Mouse (Mus musculus): ENCODE data around the gene Stard3nl.
A peak's percentile ranks its signal among the peaks of the same experiment; 100 is the strongest.

The Stard3nl gene

GRCm38 (mm10) chr13:19395688-19396354 lies at the start of gene Stard3nl:
Gene Stard3nl, minus strand, starts transcription at chr13:19395795.
- DNase-seq (ENCODE audit: low spot score in 2 of 2) = peak; percentile 98 to 99

GRCm38 (mm10) chr13:19438040-19438439 lies 42.4 kb upstream of the Stard3nl start:
- DNase-seq (ENCODE audit: low spot score in 2 of 2) = peak in 1 of 2 experiments; percentile 8

DNA sequence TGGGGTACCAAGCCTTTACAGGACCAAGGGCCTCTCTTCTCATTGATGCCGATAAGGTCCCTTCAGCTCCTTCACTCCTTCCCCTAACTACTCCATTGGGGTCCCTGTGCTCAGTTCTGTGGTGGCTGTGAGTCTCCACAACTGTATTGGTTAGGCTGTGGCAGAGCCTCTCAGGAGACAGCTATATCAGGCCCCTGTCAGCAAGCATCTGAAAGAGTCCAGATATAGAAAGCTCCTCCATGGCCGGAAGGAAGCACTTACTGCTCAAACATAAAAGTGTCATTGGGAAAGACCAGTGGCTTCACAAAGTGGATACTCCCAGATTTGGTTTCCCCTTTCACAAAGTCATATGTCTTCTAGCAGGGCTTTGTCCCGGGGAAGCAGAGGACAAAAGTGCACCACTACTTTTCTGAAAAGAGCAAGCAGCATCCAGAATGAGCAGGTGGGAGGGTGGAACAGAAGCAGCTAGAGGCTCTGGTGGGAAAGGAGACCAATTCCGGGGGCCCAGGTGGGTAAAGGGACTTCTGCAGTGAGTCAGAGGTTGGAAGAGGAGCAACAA lies 34.3 kb upstream of the Stard3nl start:
- DNase-seq (ENCODE audit: low spot score in 2 of 2) = no peak

- no peak for DNase-seq (ENCODE audit: low spot score in 2 of 2)
These were observed 32.5 kb upstream of the Stard3nl start for GRCm38 (mm10) chr13:19428076-19428475.

DNA sequence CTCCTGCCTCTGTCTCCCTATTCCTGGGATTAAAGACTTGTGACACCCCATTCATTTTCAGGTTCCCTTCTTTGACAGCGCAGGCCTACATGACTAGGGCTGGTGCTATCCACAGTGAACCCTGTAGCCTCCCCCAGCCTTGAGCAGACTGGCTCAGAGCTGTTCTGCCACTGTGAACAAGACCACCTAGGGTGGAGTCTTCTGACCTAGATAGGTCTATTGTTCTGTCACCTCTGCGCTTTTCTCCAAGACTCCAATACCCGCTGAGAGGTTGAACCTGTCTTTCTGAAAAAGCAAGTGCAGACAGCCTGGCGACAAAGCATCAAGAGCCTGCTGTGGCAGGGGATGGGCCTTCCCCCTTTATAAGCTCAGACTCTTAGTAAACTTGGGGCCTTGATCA lies 29.0 kb upstream of the Stard3nl start:
- no peak for DNase-seq (ENCODE audit: low spot score in 2 of 2)

- no peak for DNase-seq (ENCODE audit: low spot score in 2 of 2)
These were observed 26.9 kb upstream of the Stard3nl start for GRCm38 (mm10) chr13:19422521-19422920.

DNA sequence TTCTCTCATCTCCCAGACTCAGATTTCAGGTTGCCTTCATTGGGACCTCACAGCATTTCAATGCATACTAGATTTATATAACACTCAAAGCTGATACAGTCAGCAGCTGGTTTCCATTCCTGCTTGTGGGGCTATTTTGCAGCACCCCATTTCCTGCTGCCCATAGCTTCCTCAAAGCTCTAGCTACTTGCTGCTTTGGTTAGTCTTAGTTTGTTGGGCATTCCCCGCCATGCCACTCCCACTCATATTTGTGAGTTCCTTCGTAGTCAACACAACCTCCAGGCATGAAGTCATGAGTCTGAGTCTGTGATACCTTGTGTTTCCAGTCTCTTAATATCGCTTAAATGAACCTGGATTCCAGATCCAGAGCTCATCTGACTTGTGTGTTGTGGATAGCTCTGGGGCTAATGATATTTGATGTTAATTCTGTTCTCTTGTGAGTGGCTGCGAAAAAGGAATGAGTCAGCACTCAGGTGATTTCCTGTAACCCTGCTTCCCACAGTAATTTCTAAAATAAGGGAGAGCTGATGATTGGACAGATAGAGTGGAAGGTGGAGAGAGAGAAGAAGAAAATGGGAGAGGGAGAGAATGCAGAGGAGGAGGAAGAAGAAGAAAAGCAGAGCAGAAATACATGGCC lies 22.4 kb upstream of the Stard3nl start:
- DNase-seq (ENCODE audit: low spot score in 2 of 2) = no peak

- no peak for DNase-seq (ENCODE audit: low spot score in 2 of 2)
These were observed 20.4 kb upstream of the Stard3nl start for GRCm38 (mm10) chr13:19415894-19416531.

GRCm38 (mm10) chr13:19415337-19415736 lies 19.7 kb upstream of the Stard3nl start:
- no peak for DNase-seq (ENCODE audit: low spot score in 2 of 2)

DNA sequence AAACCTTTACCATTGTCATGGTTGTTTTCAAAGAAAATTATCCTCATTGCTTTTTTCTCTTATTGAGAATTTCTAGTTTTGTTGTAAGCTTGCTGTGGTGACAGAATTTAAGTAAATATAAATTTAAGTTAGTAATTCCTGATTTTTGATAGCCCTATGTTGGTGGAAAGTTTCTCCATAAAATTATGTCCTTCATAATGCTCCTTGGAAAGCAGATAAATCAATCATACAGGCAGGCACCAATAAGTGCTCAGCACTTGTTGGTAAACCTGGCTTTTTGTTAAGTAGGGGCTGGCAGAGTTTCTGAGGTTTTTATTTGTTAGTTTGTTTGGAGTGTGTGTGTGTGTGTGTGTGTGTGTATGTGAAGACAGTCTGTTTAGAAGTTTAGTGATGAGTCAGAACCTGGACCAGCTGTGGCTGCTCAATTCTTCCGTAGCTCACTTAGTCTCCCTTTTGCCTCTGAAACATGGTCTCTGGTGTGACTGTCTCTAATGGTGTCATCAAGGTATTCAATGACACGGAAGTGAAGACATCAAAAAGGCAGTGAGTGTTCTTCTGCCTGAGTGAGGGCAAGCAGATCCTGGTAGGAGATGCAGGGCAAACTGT lies 16.8 kb upstream of the Stard3nl start:
- DNase-seq (ENCODE audit: low spot score in 2 of 2) = no peak

- no peak for DNase-seq (ENCODE audit: low spot score in 2 of 2)
These were observed 16.3 kb upstream of the Stard3nl start for GRCm38 (mm10) chr13:19411886-19412285.

DNA sequence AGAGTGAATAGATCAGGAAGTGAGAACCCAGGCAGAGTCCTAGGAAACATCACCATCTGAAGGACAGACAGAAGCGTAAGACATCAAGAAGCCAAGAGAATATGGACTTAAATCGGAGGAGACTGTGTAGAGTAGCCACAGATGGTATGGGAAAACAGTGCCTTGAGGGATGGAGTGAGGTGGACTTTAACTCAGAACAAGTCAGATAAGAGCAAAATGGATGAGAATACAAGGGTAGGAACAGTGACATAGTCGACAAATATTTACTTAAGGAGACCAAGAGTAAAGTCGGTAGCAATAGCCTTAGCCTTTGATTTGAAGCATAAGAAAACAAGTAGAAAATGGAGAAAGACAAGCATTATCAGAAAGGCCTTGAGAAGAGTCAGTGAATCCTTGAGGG lies 15.1 kb upstream of the Stard3nl start:
- DNase-seq (ENCODE audit: low spot score in 2 of 2) = no peak

DNA sequence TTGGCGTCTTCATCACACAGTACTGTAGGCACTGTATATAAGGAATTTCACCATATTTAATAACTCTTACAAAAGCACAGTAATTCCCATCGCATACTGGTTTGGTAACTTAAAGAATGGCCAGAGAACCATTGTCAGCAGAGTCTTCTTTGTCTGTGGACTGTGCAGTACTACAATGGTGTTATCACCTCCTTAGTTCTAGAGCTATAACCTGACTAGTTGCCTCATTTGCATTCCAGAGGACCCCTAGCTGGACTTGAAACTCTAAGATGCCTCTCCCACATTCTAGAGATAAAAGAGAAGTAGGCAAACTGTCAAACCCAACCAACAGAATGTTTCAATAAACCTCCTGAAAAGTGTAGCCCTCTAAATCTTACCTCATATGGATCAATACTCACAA lies 12.4 kb upstream of the Stard3nl start:
- DNase-seq (ENCODE audit: low spot score in 2 of 2) = no peak

- DNase-seq (ENCODE audit: low spot score in 2 of 2) = no peak
These were observed 9.0 kb upstream of the Stard3nl start for GRCm38 (mm10) chr13:19404623-19405022.

DNA sequence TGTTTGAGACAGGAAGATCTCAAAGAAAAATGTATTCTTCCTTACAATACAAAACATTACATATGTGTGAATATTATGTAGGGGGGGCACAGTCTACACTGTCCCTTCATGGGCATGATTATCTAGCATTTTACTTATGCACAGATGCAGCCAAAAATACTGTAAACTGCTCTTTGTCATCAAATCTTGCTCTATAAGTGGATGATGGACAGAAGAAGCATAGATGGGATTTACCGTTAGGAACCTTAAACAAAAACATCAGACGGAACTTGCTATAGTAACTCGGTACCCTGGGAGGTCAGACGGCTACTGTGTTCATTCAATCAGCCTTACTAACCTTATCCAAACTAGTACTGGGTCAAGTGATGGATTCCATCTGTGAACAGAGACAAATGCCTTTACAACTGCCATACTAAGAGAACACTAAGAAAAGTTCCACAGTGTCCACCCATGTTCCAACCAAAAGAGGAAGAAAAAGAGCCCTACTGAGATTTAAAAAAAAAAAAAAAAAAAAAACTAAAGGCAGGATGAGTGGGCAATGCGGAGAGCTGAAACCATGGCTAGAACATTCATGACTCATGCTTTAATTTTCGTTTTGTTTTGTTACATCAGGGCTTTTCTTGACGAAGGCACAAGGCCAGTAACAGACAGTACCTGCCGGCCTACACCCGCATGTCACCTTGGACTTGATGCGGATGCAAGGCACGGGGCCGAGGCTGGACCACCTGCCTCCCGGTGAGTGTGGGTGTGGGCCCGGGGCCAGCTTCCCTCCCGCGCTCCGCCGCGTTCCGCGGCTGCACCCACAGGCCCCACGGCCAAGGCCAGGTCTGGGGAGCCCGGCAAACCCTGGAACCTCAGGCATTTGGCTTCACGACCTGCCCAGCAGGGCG lies 552 bp downstream of the Stard3nl start:
- DNase-seq (ENCODE audit: low spot score in 2 of 2) = no peak

- DNase-seq (ENCODE audit: low spot score in 2 of 2) = no peak
These were observed 1.4 kb downstream of the Stard3nl start for GRCm38 (mm10) chr13:19394171-19394570.

GRCm38 (mm10) chr13:19393731-19394130 lies 1.9 kb downstream of the Stard3nl start:
- no peak for DNase-seq (ENCODE audit: low spot score in 2 of 2)

DNA sequence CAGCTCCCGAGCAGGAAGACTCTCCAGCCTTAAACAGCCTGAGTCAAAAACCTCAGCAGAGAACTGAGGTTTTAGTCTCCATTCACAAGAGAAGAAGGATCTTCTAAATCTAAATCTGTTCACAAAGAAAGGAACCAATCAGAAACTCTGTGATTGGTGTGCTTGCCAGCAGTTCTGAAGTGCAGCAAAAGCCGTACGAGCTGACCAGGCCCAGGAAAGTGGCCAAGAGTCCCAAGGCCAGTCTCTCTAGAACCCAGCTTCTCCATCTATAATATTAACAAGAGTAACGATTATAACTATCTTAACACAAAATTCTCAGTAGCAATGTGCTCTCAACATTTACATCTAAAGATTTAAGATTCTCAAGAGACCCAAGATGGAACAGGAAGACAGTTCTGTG lies 4.0 kb downstream of the Stard3nl start:
- no peak for DNase-seq (ENCODE audit: low spot score in 2 of 2)

DNA sequence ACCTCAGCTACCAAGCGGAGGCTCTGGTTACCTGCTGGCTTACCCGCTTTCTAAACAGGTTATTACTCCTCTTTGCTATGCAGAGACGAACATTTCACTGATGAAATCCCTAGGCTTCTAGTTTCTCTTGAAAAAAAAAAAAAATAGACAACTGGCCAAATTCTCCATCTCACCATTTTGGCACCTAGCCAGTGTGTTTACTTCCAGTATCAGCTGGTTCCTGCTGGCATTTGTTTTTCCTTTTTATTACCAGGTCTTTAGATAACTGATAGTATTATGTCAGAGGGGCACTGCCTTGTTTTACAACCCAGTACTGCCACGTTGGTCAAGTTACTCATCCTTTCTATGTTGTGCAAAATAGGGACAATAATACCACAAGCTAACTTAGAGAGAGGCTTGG lies 5.3 kb downstream of the Stard3nl start:
- no peak for DNase-seq (ENCODE audit: low spot score in 2 of 2)

- no peak for DNase-seq (ENCODE audit: low spot score in 2 of 2)
These were observed 5.7 kb downstream of the Stard3nl start for GRCm38 (mm10) chr13:19389896-19390295.

DNA sequence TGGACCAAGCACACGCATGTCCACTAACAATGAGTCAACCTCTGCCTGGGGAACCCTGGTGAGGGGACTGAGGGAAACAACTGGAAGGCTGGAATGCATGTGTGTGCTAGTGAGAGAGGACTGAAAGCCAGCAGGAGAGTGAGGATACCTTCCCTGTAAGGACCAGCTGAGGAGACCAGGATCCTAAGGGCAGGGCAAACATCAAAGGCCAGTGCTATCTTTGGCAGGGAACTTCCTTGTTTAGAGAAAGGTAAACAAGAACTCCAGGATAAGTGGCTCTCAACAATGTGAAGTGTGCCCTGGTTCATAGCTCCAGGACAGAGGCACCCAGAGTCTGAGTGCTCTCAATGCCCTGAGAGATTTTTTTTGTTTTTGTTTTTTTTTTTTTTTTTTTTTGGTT lies 6.2 kb downstream of the Stard3nl start:
- no peak for DNase-seq (ENCODE audit: low spot score in 2 of 2)

Data from frontal cortex, postnatal 14 days (tissue).